Mouse (Mus musculus): Measurements from ENCODE around the gene Mettl27. TPM values are rescaled to one million over a fixed set of nuclear protein-coding genes. Genes with fewer than 3 reads are reported as not detected.
A peak's percentile ranks its signal among the peaks of the same experiment; 100 is the strongest.
"Not testable (repeated sequence)": the region's sequence is repeated elsewhere in the genome, so short reads cannot be mapped to it uniquely, and the experiment has no call there.

The Mettl27 gene
- polyA plus RNA-seq, 1 experiment: 15.1 TPM

DNA sequence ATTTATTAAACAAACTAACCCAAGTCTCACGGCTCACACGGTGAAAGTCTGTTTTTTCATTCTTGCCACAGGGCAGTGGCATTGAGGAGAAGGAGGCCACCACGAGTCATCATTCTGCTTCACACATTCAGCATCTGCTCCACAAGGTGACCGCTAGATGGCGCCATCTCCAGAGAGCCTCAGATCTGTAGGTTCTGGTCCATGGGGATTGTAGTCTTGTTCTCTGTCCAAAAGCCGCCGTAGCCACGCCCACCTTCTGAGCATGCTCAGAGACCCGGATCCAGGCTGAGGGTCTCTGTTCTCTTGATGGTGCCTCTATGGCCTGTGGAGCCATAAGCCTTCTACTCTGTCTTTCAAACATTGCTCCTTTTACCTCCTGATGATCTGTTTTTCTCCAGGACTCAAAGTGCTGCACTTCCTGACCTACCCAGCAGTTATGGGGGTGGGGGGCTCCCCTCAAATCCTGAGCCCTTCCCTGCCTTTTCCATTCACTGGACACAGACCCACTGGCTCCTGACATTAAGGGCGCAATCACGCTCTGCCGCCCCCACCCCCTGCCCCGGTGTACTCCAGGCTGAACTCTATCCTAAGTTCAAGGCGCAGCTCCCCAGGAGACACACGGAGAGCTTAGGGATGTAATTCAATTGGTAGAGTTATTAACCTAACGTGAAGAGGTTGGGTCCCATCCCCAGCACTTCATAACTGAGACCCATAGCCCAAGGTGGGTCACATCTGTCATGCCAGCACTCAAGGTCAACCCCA, 13.9 kb upstream of the Mettl27 start:
- Histone ChIP-seq H3K4me1 (ENCODE audit: control insufficient read depth, insufficient read depth, low read length) (no peaks in the 10 kb centered on the region), H3K27ac (ENCODE audit: insufficient read depth, low read length) (no peak overlapping the region), H3K4me3 (ENCODE audit: insufficient read depth, low read length) (no peak overlapping the region)
- peak; percentile 46 for TF ChIP-seq CTCF (IDR thresholded peaks at IDR 0.05; ENCODE audit: extremely low read depth, insufficient read depth, low read length)
- no peak for TF ChIP-seq POLR2A (IDR thresholded peaks at IDR 0.05; ENCODE audit: extremely low read depth, insufficient read depth, low read length)

GRCm38 (mm10) chr5:134919097-134919496, 13.1 kb upstream of the Mettl27 start:
- Histone ChIP-seq H3K4me1 (ENCODE audit: control insufficient read depth, insufficient read depth, low read length) (no peaks in the 10 kb centered on the region), H3K4me3 (ENCODE audit: insufficient read depth, low read length) (no peak overlapping the region), H3K27ac (ENCODE audit: insufficient read depth, low read length) (no peak overlapping the region)
- TF ChIP-seq CTCF (IDR thresholded peaks at IDR 0.05; ENCODE audit: extremely low read depth, insufficient read depth, low read length) (no peak), POLR2A (IDR thresholded peaks at IDR 0.05; ENCODE audit: extremely low read depth, insufficient read depth, low read length) (no peak)

DNA sequence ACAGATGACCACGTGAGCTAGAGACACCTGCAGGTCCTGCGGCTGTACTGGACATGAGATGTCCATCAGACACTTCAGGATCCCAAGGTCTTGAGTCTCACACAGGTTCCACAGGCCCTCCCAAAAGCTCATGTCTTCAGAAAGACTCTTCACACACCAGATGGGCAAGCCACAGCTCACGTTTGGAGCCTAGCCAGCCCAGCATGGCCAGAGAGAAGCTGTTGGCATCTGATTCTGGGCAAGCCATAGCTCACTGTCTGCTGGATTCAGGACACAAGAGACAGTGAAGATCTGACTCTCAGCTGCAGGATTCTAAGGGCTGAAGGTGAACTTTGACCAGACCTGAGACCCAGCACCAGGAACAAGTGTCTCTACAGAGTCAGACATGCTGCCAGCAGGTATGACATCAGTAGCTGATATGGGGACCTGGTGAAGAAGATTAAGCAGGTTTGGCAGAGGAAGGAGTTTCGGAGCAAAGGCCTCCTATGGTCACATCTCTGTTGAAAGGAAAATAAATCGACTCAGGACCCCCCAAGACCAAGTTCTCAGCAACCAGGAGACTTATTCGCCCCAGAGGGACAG, 12.0 kb upstream of the Mettl27 start:
- no peak overlapping the region for H3K27ac ChIP-seq (ENCODE audit: insufficient read depth, low read length)
- TF ChIP-seq POLR2A (IDR thresholded peaks at IDR 0.05; ENCODE audit: extremely low read depth, insufficient read depth, low read length): no peak
- TF ChIP-seq CTCF (IDR thresholded peaks at IDR 0.05; ENCODE audit: extremely low read depth, insufficient read depth, low read length): no peak
- H3K4me3 ChIP-seq (ENCODE audit: insufficient read depth, low read length): no peak overlapping the region
- no peaks in the 10 kb centered on the region for H3K4me1 ChIP-seq (ENCODE audit: control insufficient read depth, insufficient read depth, low read length)

DNA sequence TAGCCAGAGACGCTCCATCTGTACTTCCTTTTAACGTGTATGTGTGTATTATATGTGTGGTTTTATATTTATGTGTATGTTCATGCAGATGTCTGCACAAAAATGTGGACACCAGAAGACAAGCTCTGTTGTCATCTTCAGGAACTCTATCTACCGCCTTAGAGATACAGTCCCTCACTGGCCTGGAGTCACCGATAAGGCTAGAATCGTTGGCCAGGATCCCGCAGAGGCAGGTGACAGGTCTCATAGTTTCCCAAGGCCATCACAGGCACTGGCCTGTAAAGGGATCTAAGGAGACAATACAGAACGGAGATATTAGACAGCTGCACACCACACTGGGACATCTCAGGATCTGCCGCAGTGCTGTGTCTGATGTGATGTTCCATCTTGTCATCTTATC, 11.1 kb upstream of the Mettl27 start:
- no peak overlapping the region for H3K27ac ChIP-seq (ENCODE audit: insufficient read depth, low read length)
- TF ChIP-seq POLR2A (IDR thresholded peaks at IDR 0.05; ENCODE audit: extremely low read depth, insufficient read depth, low read length) (no peak), CTCF (IDR thresholded peaks at IDR 0.05; ENCODE audit: extremely low read depth, insufficient read depth, low read length) (no peak)

GRCm38 (mm10) chr5:134923141-134923540, 9.0 kb upstream of the Mettl27 start:
- no peak for TF ChIP-seq POLR2A (IDR thresholded peaks at IDR 0.05; ENCODE audit: extremely low read depth, insufficient read depth, low read length)
- TF ChIP-seq CTCF (IDR thresholded peaks at IDR 0.05; ENCODE audit: extremely low read depth, insufficient read depth, low read length): no peak
- no peak overlapping the region for H3K4me3 ChIP-seq (ENCODE audit: insufficient read depth, low read length)

More for the DNA sequence above, 11.1 kb upstream of the Mettl27 start:
- Histone ChIP-seq H3K4me3 (ENCODE audit: insufficient read depth, low read length) (no peak overlapping the region), H3K4me1 (ENCODE audit: control insufficient read depth, insufficient read depth, low read length) (no peaks in the 10 kb centered on the region)

DNA sequence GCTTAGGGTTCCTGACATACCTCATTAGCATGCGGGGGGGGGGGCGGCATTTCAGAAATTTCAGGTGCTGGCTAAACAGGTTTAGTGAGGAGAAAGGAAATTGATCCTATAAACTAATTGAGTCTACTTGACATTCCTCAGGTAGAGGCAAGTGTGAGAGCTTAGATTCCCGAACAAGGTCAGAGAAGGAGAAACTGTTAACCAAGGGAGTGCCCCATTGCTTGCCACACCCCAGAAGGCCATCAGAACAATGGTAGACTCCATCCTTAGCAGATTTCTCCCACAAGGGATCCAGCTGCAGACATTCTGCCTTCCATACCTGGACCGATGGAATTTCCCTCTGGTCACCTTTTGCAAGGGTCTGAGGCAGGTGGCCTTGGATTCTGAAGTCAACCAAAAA, 5.4 kb upstream of the Mettl27 start:
- no peak overlapping the region for H3K4me3 ChIP-seq (ENCODE audit: insufficient read depth, low read length)
- no peak overlapping the region for H3K27ac ChIP-seq (ENCODE audit: insufficient read depth, low read length)
- H3K4me1 ChIP-seq (ENCODE audit: control insufficient read depth, insufficient read depth, low read length): no peaks in the 10 kb centered on the region
- TF ChIP-seq POLR2A (IDR thresholded peaks at IDR 0.05; ENCODE audit: extremely low read depth, insufficient read depth, low read length) (no peak), CTCF (IDR thresholded peaks at IDR 0.05; ENCODE audit: extremely low read depth, insufficient read depth, low read length) (no peak)

More at GRCm38 (mm10) chr5:134923141-134923540, 9.0 kb upstream of the Mettl27 start:
- no peaks in the 10 kb centered on the region for H3K4me1 ChIP-seq (ENCODE audit: control insufficient read depth, insufficient read depth, low read length)
- H3K27ac ChIP-seq (ENCODE audit: insufficient read depth, low read length): no peak overlapping the region

- Histone ChIP-seq H3K4me3 (ENCODE audit: insufficient read depth, low read length) (no peak overlapping the region), H3K27ac (ENCODE audit: insufficient read depth, low read length) (no peak overlapping the region), H3K4me1 (ENCODE audit: control insufficient read depth, insufficient read depth, low read length) (no peaks in the 10 kb centered on the region)
- TF ChIP-seq CTCF (IDR thresholded peaks at IDR 0.05; ENCODE audit: extremely low read depth, insufficient read depth, low read length): no peak
- no peak for TF ChIP-seq POLR2A (IDR thresholded peaks at IDR 0.05; ENCODE audit: extremely low read depth, insufficient read depth, low read length)
These were observed 2.2 kb upstream of the Mettl27 start for GRCm38 (mm10) chr5:134929988-134930387.

- TF ChIP-seq POLR2A (IDR thresholded peaks at IDR 0.05; ENCODE audit: extremely low read depth, insufficient read depth, low read length): no peak
- peak; percentile 29 for TF ChIP-seq CTCF (IDR thresholded peaks at IDR 0.05; ENCODE audit: extremely low read depth, insufficient read depth, low read length)
- H3K4me1 ChIP-seq (ENCODE audit: control insufficient read depth, insufficient read depth, low read length): no peaks in the 10 kb centered on the region
- H3K4me3 ChIP-seq (ENCODE audit: insufficient read depth, low read length): peak overlapping the region; percentile 93
- no peak overlapping the region for H3K27ac ChIP-seq (ENCODE audit: insufficient read depth, low read length)
These were observed 722 bp downstream of the Mettl27 start for GRCm38 (mm10) chr5:134932903-134933276.

DNA sequence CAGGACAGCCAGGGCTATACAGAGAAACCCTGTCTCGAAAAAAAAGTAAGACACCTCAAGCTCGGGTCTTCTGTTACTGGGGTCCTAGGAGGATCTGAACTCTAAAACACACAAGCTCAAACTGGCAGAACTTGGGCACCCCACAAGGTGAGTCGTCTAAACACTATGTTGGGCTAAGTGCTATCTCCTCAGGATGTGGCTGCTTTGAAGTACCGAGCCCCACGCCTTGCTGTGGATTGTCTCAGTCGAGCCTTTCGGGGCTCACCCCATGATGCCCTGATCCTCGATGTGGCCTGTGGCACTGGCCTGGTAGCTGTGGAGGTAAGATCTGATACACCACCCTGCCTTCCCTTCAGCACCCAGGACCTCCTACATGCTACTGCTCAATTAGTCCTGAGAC, 1.1 kb downstream of the Mettl27 start:
- Histone ChIP-seq H3K4me1 (ENCODE audit: control insufficient read depth, insufficient read depth, low read length) (no peaks in the 10 kb centered on the region), H3K27ac (ENCODE audit: insufficient read depth, low read length) (no peak overlapping the region), H3K4me3 (ENCODE audit: insufficient read depth, low read length) (no peak overlapping the region)
- no peak for TF ChIP-seq CTCF (IDR thresholded peaks at IDR 0.05; ENCODE audit: extremely low read depth, insufficient read depth, low read length)
- no peak for TF ChIP-seq POLR2A (IDR thresholded peaks at IDR 0.05; ENCODE audit: extremely low read depth, insufficient read depth, low read length)

GRCm38 (mm10) chr5:134933686-134934085, 1.5 kb downstream of the Mettl27 start:
- H3K4me1 ChIP-seq (ENCODE audit: control insufficient read depth, insufficient read depth, low read length); H3K4me3 ChIP-seq (ENCODE audit: insufficient read depth, low read length); H3K27ac ChIP-seq (ENCODE audit: insufficient read depth, low read length): not testable (repeated sequence)

Measured in cortical plate, adult 2 months (tissue).